Mouse (Mus musculus): Measurements from ENCODE around the gene Msl1.

DNA sequence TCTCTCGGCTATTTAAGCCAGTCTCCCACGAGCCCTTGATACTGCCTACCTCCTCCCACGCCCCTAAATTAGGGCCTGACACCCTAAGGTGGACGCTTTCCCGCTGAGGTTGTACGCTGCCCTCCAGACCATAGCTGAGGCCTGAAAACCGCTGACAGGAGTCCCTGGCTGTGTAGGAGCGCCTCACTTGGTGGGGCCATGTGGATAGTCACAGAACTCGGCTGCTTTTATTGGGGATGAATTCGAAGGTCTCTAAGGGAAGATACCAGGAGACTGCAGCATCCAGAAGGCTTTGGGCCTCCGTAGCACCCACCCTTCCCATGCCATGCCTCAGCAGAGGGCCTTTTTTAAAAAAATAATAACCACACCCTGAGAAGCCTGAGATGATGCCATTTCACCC, 42.6 kb downstream of the Msl1 start:
- TF ChIP-seq POLR2A (IDR thresholded peaks at IDR 0.05; ENCODE audit: low read depth, low read length) (no peak), CTCF (conservative IDR thresholded peaks at IDR 0.05; ENCODE audit: insufficient read depth, insufficient read length, low read depth, low read length) (no peak)

Data from kidney, adult 2 months (tissue).